Mouse (Mus musculus) NIH3T3 (cell line): ENCODE results near the gene Tmem135.
"Not testable (repeated sequence)": the region's sequence is repeated elsewhere in the genome, so short reads cannot be mapped to it uniquely, and the experiment has no call there.

ENCODE experiments used
- DNase-seq: peaks from one replicate; pipeline ENCODE4 v3.0.0-alpha.2; 2012; ENCODE audit warnings: low read depth

Gene Tmem135

GRCm38 (mm10) chr7:89322741-89323140 lies 81.3 kb downstream of the Tmem135 start:
- not testable (repeated sequence) for DNase-seq

DNA sequence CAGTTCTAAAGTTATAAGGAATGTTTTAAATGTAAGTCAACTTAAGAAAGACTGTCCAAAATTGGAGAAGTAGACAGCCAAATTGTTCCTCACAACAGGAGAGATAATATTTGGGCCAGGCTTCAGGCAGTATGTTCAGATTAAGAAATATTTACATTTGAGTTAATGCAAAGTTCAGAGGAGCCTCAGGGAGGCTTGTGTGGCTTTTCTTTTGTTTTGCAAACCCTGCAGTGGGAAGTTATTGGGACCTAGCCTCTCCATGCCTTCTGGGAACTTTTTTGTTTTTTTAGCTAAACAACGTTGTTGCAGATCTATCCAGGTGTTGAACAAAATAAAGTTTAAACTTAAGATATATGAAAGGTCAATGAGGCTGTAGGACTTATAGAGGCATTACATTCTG lies 84.7 kb downstream of the Tmem135 start:
- no peak for DNase-seq

- not testable (repeated sequence) for DNase-seq
Observed at GRCm38 (mm10) chr7:89317088-89317487, 86.9 kb downstream of the Tmem135 start.

DNA sequence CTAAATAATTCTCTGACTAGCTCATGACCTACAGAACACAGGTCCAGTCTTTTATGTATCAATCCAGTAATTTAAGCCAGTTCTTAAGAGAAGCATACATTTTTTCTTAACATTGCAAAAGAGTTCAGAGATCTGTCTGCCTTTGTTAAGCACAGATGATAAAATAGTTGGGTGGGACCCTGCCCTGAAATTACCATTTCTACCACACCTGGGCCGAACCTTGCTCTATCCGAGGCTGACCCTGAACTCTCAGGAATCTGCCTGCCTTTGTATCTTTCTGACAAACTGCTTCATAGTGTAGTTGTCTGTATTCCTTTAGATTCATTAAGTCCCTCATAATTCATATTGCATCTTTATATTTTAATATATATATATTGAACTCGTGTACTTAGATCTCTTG lies 87.9 kb downstream of the Tmem135 start:
- DNase-seq, result no peak

- DNase-seq, result no peak
Observed at GRCm38 (mm10) chr7:89311555-89311954, 92.5 kb downstream of the Tmem135 start.

GRCm38 (mm10) chr7:89308926-89309325 lies 95.1 kb downstream of the Tmem135 start:
- DNase-seq, result no peak

GRCm38 (mm10) chr7:89308238-89308637 lies 95.8 kb downstream of the Tmem135 start:
- DNase-seq, result no peak

DNA sequence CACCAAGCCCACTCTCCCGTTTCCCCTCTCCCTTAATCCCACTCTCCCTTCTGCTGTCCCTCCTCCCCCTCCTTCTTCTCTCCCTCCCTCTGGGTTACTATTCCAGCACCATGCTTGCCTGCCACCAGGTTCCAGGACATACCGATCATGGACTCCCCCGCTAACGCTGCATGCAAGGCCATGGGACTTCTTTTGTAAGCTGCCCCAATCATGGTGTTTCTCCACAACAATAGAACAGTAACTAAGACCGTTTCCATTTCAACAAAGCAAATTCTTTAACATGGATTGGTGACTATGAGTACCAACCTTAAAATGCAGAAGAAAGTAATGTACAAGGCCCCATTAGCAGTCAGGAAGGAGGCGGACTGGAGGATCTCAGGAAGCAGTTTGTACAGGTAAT lies 97.2 kb downstream of the Tmem135 start:
- DNase-seq, result no peak

DNA sequence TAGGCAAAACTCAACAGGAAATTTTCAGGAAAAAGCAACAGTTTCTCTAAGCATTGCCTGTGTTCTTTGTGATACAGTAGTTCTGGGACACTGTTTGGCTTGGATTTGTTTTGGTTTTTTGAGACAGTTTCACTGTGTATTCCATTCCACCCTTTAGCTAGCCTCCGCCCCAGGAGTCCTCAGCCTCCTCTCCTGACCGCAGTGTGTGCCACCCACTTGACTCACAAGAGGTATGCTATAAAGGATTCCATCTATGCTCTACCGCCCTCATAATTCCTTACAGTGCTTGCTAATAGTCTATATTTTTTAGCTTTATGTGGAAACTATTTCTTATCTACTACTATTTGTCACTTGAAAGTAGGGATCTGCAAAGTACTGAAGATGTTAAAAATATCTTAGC lies 99.1 kb downstream of the Tmem135 start:
- no peak for DNase-seq

DNA sequence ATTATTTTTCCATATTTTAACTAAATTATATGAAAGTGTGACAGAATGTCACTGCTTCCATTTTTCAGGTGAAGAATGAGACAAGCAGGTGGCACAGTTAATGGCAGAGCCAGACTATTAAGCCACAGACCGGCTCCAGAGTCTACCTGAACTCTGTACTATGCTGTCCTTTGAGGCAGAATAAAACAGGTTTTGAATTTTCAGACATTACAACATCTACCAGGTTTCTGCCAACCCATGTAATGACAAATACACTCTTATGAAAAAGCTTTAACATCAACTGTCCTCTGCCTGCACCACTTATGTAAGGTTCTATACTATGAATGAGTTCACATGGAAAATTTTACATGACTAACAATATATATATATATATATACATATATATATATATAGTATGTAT lies 100.3 kb downstream of the Tmem135 start:
- DNase-seq, result no peak

DNA sequence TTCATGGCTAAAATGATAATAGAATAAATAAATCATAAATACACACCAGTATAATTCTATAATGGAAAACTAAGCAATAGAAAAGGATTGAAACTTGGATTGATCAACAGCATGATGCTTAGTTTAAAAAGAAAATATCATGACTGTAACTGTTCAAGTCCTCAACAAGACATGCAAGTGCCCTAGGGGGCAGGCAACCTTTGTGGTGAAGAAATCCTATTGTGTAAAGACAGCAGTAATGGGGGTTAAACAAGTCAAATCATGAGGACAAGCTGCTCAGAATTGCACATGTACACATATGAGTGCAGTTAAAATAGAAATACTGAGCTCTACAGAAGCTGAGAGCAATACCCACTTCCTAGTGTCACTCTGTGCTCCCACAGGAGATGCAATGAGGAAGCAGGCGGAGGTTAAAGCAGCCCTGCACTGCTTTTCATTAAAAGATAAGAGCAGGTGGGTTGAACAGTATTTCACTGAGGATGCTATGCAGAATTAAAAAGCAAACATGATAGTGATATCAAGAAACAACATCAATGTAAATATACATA lies 105.0 kb downstream of the Tmem135 start:
- DNase-seq, result no peak

GRCm38 (mm10) chr7:89296941-89297340 lies 107.1 kb downstream of the Tmem135 start:
- peak; percentile 85 for DNase-seq

DNA sequence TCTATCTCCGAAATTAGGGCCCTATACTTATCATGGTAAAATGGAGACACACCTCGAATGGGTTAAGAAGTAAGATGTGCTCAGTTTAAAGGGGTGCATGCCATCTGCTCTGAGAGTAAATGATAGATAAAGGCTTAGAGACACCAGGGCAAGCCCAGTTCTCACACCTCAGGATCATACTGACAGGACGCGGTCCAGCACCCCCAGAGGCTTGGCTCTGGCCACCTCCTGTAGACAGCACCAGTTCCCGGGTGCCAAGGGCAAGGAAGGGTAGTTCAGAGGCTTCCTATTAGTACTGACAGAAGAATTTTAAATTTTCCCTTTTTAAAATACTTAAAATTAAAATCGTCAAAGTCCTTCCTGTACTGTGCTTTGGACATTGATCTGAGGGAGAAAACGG lies 121.4 kb downstream of the Tmem135 start:
- no peak for DNase-seq

DNA sequence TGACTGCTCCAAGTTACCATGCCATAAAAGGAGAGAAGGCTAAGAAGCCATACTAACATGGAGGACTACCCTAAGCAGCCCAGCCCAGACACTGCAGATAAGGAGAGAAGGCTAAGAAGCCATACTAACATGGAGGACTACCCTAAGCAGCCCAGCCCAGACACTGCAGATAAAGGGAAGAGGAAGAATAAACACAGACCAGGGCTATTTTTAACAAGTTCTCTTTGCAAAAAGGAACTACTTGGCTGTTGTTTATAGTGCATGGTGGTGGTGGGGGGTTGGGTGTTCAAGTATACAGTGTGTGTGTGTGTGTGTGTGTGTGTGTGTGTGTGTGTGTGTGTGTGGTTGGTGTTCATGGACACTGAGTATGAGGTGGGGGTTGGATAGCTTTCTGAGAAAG lies 133.6 kb downstream of the Tmem135 start:
- DNase-seq, result not testable (repeated sequence)

DNA sequence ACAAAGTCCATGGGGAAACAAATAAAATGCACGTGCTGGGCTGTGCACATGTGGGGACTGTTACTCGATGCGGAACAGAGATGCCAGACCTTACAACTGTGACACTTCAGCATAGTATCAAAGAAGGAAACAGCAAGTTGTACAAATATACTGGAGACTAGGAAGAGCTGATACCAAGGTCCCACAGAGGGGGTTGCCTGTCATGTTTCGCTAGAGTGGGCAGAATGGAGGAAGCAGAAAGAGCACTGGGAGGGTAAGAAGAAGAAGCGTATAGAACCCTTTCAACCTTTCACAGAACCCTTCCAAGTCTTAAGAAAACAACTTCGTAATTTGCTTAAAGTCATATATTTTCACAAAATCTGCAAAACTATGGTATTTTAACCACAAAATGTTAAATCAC lies 134.2 kb downstream of the Tmem135 start:
- DNase-seq, result no peak

DNA sequence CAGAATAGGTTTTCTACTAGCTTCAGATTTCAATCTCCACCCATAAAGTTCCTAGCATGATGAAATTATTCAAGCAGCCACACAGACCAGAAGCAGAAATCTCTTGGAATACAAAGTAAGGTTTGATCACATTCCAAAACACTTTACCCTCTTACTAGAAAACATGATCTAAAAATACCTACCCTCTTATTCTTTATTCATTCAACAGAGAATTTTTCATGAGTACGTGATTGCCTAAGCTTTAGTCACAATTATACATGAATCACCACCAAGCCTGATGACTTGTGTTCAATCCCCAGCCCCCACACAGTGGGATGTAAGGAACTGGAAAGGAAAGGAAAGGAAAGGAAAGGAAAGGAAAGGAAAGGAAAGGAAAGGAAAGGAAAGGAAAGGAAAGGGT lies 136.5 kb downstream of the Tmem135 start:
- peak; percentile 82 for DNase-seq

GRCm38 (mm10) chr7:89266017-89266760 lies 137.8 kb downstream of the Tmem135 start:
- peak; percentile 58 for DNase-seq

GRCm38 (mm10) chr7:89260966-89261365 lies 143.1 kb downstream of the Tmem135 start:
- DNase-seq, result no peak

DNA sequence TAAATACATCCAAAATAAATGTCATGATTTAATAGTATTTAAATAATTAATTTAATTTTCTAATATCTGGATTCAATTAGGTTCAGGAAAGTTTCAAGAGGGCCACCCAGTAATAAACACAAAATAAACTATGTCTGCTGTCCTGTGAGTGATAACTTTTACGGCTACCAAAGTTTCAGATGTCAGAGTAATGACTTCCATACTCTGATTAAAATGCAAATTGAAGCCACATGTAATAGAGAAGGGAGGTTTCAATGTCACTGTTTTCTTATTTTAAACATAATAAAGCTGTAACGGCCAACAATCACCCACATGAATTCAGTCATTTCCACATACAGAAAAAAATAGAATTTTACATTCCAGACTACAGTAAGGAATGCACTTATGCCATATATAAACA lies 145.2 kb downstream of the Tmem135 start:
- DNase-seq, result no peak

- no peak for DNase-seq
Observed at GRCm38 (mm10) chr7:89257871-89258502, 146.0 kb downstream of the Tmem135 start.

DNA sequence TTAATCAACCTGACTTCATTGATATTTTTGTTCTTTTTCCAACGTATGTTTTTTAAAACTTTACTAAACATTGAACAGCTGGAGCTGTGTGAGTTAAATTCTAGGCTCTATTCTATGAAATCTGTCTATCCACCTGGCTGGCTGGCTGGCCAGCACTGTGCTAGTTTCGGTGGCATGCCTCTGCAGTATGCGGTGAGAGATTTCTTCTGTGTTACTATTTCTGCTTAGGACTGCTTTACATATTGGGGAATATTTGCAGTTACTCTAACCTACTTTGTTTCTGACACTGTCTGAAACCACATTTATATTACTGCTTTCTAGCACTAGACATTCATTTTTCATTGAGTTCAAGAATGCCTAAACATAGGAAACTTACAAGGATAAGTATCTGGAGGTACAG lies 150.2 kb downstream of the Tmem135 start:
- DNase-seq, result no peak

DNA sequence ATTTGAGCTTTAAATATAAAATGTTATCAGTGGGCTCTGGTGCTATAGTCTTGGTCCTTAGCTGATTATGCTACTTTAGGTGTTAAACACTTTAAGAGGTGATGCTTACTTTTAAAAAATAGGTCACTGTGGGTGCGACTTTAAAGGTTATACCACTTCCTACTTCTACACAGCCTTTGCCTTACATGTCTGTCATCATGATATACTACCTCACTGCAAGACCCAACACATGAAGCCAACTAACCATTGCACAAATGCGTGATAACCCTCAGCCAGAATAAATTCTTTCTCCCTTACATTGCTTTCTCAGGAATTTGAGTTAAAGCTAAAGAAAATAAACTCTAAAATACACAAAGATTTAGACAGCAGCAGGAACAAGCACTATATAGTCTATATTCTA lies 150.7 kb downstream of the Tmem135 start:
- peak; percentile 23 for DNase-seq

DNA sequence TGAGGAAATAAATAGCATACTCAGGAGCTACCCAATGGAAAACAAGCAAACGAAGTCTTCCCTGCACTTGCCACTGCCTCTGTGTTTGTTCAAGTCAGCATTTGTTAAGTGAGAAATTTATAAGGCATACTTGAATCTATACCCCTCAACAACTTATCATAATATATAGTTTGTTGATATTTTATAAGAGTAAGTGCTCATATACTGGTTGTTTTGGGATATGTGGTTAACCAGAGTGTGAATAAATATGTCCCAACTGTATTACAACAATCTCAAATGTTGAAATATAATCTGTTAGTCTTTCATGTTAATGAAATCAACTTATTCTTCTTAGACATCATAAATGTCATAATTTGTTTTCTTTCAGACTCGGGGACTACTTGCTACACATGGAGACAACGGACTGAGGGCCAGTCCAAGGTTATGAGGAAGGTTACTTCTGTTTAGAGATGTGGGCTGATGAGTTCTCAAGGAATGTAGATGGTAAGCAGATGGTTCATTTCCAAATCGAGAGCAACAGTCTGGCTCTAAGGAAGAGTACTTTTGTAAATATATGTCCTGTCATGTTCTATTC lies 152.1 kb downstream of the Tmem135 start:
- DNase-seq, result peak; percentile 22
